Mouse (Mus musculus) adrenal gland, adult 18-20 months (tissue): ENCODE measurements around the gene Csnk2b. TPM values are rescaled to one million over a fixed set of nuclear protein-coding genes. Genes with fewer than 3 reads are reported as not detected.

Experiments
- DNase-seq, 2 experiments: peaks; one replicate each; pipeline ENCODE4 v3.0.0; 2021 to 2022; ENCODE audit warnings: low spot score in 2 of 2
- total RNA-seq, 2 experiments: library from RNA; stranded (reverse); gene quantifications; 1 replicate in 1 of 2; 2 replicates in 1 of 2; pipeline ENCODE4 v1.2.3; 2021

Csnk2b gene
- total RNA-seq, 2 experiments from 2014 or later, result 192 to 217 TPM

- no peak for DNase-seq
These were observed 32.1 kb upstream of the Csnk2b start for GRCm38 (mm10) chr17:35153931-35154330.

- DNase-seq, result no peak
These were observed 31.2 kb upstream of the Csnk2b start for GRCm38 (mm10) chr17:35153077-35153476.

GRCm38 (mm10) chr17:35152121-35152520 is 30.3 kb upstream of the Csnk2b start:
- no peak for DNase-seq

GRCm38 (mm10) chr17:35147922-35148639 is 26.2 kb upstream of the Csnk2b start:
- DNase-seq, result no peak

GRCm38 (mm10) chr17:35147348-35147747 is 25.5 kb upstream of the Csnk2b start:
- DNase-seq, result no peak

- peak in 1 of 2 experiments; percentile 21 for DNase-seq
These were observed 24.3 kb upstream of the Csnk2b start for GRCm38 (mm10) chr17:35146139-35146538.

- peak; percentile 47 to 70 for DNase-seq
These were observed 20.1 kb upstream of the Csnk2b start for GRCm38 (mm10) chr17:35141971-35142370.

- DNase-seq, result no peak
These were observed 18.7 kb upstream of the Csnk2b start for GRCm38 (mm10) chr17:35140490-35140996.

GRCm38 (mm10) chr17:35139269-35139668 is 17.4 kb upstream of the Csnk2b start:
- DNase-seq, result no peak

GRCm38 (mm10) chr17:35135591-35136320 is 13.9 kb upstream of the Csnk2b start:
- DNase-seq, result no peak

- peak; percentile 93 to 96 for DNase-seq
These were observed 13.1 kb upstream of the Csnk2b start, which contains the start of gene Bag6 for GRCm38 (mm10) chr17:35134801-35135590. Gene Bag6 (plus strand): TSS chr17:35135178.

GRCm38 (mm10) chr17:35133517-35133916 is 11.7 kb upstream of the Csnk2b start:
- DNase-seq, result no peak

GRCm38 (mm10) chr17:35132174-35132560 is 10.3 kb upstream of the Csnk2b start:
- DNase-seq, result no peak

GRCm38 (mm10) chr17:35131500-35132173 is 9.8 kb upstream of the Csnk2b start, which contains the start of gene Apom:
Gene Apom (minus strand): TSS chr17:35132050.
- no peak for DNase-seq

GRCm38 (mm10) chr17:35131038-35131437 is 9.2 kb upstream of the Csnk2b start:
- no peak for DNase-seq

GRCm38 (mm10) chr17:35128996-35129395 is 7.1 kb upstream of the Csnk2b start:
- no peak for DNase-seq

GRCm38 (mm10) chr17:35127017-35127416 is 5.2 kb upstream of the Csnk2b start:
- DNase-seq, result no peak

- DNase-seq, result peak; percentile 72 to 76
These were observed 4.4 kb upstream of the Csnk2b start, which contains the start of gene D17H6S53E for GRCm38 (mm10) chr17:35126206-35126611. Gene D17H6S53E (plus strand): TSS chr17:35126373.

- no peak for DNase-seq
These were observed 3.7 kb upstream of the Csnk2b start for GRCm38 (mm10) chr17:35125578-35125977.

GRCm38 (mm10) chr17:35125081-35125480 is 3.2 kb upstream of the Csnk2b start:
- no peak for DNase-seq
